Mouse (Mus musculus) cortical plate, adult 2 months (tissue): ENCODE data around the gene Vegfd.

Source experiments
- CTCF ChIP-seq: fragments of 200-500 bp; IDR thresholded peaks from 2 replicates; pipeline ENCODE4 v1.5.1; 2011; ENCODE audit warnings: mild to moderate bottlenecking, control low read depth, low read length; ENCODE audit not compliant: insufficient read depth; ENCODE audit errors: extremely low read depth
- POLR2A ChIP-seq: fragments of 200-500 bp; IDR thresholded peaks from 2 replicates; pipeline ENCODE4 v1.6.1; 2011; ENCODE audit warnings: mild to moderate bottlenecking, low read length, control low read depth; ENCODE audit not compliant: insufficient read depth; ENCODE audit errors: extremely low read depth

GRCm38 (mm10) chrX:164447682-164448071 lies 74.5 kb downstream of the Vegfd start:
- TF ChIP-seq CTCF (no peak), POLR2A (no peak)
